Mouse (Mus musculus) small intestine, adult 2 months (tissue): ENCODE measurements at regions not wholly inside any gene's neighbourhood (a gene's known extent, or its start where the extent isn't known, plus 50 kb on each side); places are given as distances from the start of the nearest gene placed in this dataset.

Experiments used
- CTCF ChIP-seq: fragments of 200-500 bp; IDR thresholded peaks from 2 replicates; pipeline ENCODE4 v1.5.1; 2012; ENCODE audit warnings: low read depth, mild to moderate bottlenecking, control low read depth, inconsistent platforms, low read length, moderate library complexity, mixed read lengths; ENCODE audit not compliant: insufficient replicate concordance, insufficient read length; ENCODE audit errors: extremely low read depth
- POLR2A ChIP-seq: fragments of 200-500 bp; IDR thresholded peaks from 2 replicates; pipeline ENCODE4 v1.6.1; 2012; ENCODE audit warnings: low read depth, mild to moderate bottlenecking, control low read depth, inconsistent platforms, low read length, moderate library complexity

- TF ChIP-seq CTCF (peak; percentile 62; the same call in 1 of the 2 replicates), POLR2A (no peak)
Observed at GRCm38 (mm10) chr5:134006470-134007126, 92.9 kb upstream of the Castor2 start.
